Mouse (Mus musculus): Measurements from ENCODE around the gene Olfr836. TPM values are rescaled to one million over a fixed set of nuclear protein-coding genes. Genes with fewer than 3 reads are reported as not detected.

Olfr836 gene
- 0.08 TPM for polyA plus RNA-seq (2014; fragmentation: Illumina TruSeq; extraction: RNeasy Lipid Tissue Mini Kit (QIAGEN cat#74804); ENCODE audit: low read depth, low replicate concordance)

GRCm38 (mm10) chr9:19120082-19120481, at the start of gene Olfr836:
Olfr836 (plus strand) TSS chr9:19120382.

GRCm38 (mm10) chr9:19136017-19136416, 15.8 kb downstream of the Olfr836 start, which contains the start of gene Olfr837:
Olfr837 (plus strand) TSS chr9:19136317.

Other genes with a start within 250 kb of the Olfr836 start
- gene Olfr830, start 245.7 kb upstream of the Olfr836 start, polyA plus RNA-seq (2014; fragmentation: Illumina TruSeq; extraction: RNeasy Lipid Tissue Mini Kit (QIAGEN cat#74804); ENCODE audit: low read depth, low replicate concordance) = not detected
- not detected for gene Olfr832, start 183.3 kb upstream of the Olfr836 start, polyA plus RNA-seq (2014; fragmentation: Illumina TruSeq; extraction: RNeasy Lipid Tissue Mini Kit (QIAGEN cat#74804); ENCODE audit: low read depth, low replicate concordance)
- not detected for gene Olfr834, start 132.4 kb upstream of the Olfr836 start, polyA plus RNA-seq (2014; fragmentation: Illumina TruSeq; extraction: RNeasy Lipid Tissue Mini Kit (QIAGEN cat#74804); ENCODE audit: low read depth, low replicate concordance)
- gene Olfr835, start 87.6 kb upstream of the Olfr836 start, polyA plus RNA-seq (2014; fragmentation: Illumina TruSeq; extraction: RNeasy Lipid Tissue Mini Kit (QIAGEN cat#74804); ENCODE audit: low read depth, low replicate concordance) = not detected
- gene Olfr837, start 15.9 kb downstream of the Olfr836 start, polyA plus RNA-seq (2014; fragmentation: Illumina TruSeq; extraction: RNeasy Lipid Tissue Mini Kit (QIAGEN cat#74804); ENCODE audit: low read depth, low replicate concordance) = not detected
- gene Olfr839-ps1, start 56.9 kb downstream of the Olfr836 start, polyA plus RNA-seq (2014; fragmentation: Illumina TruSeq; extraction: RNeasy Lipid Tissue Mini Kit (QIAGEN cat#74804); ENCODE audit: low read depth, low replicate concordance) = not detected
- not detected for gene Olfr843, start 131.6 kb downstream of the Olfr836 start, polyA plus RNA-seq (2014; fragmentation: Illumina TruSeq; extraction: RNeasy Lipid Tissue Mini Kit (QIAGEN cat#74804); ENCODE audit: low read depth, low replicate concordance)
- not detected for gene Olfr844, start 196.0 kb downstream of the Olfr836 start, polyA plus RNA-seq (2014; fragmentation: Illumina TruSeq; extraction: RNeasy Lipid Tissue Mini Kit (QIAGEN cat#74804); ENCODE audit: low read depth, low replicate concordance)
- gene Olfr845, start 216.1 kb downstream of the Olfr836 start, polyA plus RNA-seq (2014; fragmentation: Illumina TruSeq; extraction: RNeasy Lipid Tissue Mini Kit (QIAGEN cat#74804); ENCODE audit: low read depth, low replicate concordance) = not detected
- not detected for gene Olfr846, start 243.6 kb downstream of the Olfr836 start, polyA plus RNA-seq (2014; fragmentation: Illumina TruSeq; extraction: RNeasy Lipid Tissue Mini Kit (QIAGEN cat#74804); ENCODE audit: low read depth, low replicate concordance)